Mouse (Mus musculus) megakaryocyte progenitor cell, adult 5-6 weeks (primary cell): ENCODE results near the gene Fxyd1. TPM values are rescaled to one million over a fixed set of nuclear protein-coding genes. Genes with fewer than 3 reads are reported as not detected.

Experiments
- ATAC-seq: replicated peaks from 2 replicates; pipeline ENCODE4 v1.8.0; 2016; ENCODE audit warnings: mild to moderate bottlenecking, moderate TSS enrichment, inconsistent platforms; ENCODE audit not compliant: poor library complexity
- total RNA-seq, 2 experiments: library from RNA; stranded (forward) in 1 of 2; stranded (reverse) in 1 of 2; fragments of 157-497, 149-512 nt in 1 of 2; fragments of 200-1000 nt in 1 of 2; gene quantifications; 2 replicates each; pipeline versions ENCODE4 v1.2.3 to v1.2.4; 2015 to 2017

Fxyd1 gene
- total RNA-seq, 2 experiments from 2014 or later = not detected

DNA sequence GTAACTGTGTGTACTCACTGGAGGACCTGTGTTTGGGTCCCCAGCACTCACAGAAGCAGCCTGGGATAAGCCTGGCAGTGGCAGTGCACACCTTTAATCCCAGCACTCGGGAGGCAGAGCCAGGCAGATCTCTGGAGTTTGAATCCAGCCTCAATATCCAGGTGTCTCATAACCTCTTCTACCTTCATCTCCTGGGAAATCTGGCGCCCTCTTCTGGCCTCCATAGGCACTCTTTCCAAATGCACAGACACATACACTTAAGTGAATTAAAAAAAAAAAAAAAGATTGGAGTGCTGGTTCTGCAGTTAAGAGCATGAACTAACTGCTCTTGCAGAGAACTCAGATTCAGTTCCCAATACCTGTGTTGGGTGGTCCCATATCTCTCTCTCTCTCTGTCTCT, 26.3 kb downstream of the Fxyd1 start:
- ATAC-seq = no peak

DNA sequence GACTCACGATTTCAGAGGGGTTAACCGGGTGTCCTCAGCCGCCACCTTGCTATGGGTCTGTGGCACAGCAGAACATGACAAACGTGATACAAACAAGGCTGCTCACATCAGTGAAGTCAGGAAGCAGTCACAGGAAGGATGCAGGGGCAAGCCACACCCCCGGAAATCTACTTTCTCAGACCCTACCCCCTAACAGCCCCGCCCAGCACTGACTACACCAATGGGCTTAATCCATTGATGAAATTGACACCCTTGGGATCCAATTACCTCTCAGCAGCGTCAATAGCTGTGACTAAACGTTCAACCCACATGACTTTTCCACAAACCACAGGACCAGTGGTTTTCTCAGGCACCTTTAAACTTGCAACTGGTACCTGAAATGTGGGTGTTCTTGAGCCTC, 28.4 kb downstream of the Fxyd1 start:
- ATAC-seq = no peak

GRCm38 (mm10) chr7:31017104-31017901, 39.7 kb downstream of the Fxyd1 start:
- ATAC-seq = no peak

DNA sequence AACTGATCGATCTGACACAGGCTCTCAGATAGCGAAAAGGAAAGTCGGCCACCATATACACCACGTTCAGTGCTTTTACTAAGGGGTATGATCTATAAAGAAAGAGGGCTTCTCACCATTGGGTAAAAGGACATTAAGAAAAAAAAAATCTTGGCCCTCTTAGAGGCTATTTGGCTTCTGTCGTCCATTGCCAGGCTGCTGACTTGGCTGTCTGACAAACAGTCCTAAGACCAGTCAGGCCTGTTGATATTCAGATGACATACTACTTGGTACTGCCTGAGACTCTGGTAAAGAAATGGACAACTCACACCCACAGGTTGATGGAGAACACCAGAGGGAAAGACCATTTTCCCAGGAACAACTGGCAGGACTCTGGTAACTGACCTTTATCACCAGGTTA, 44.0 kb downstream of the Fxyd1 start:
- no peak for ATAC-seq

- no peak for ATAC-seq
Measured at GRCm38 (mm10) chr7:31008889-31009288, 48.1 kb downstream of the Fxyd1 start.

GRCm38 (mm10) chr7:31008175-31008574, 48.8 kb downstream of the Fxyd1 start:
- ATAC-seq = peak; percentile 93

DNA sequence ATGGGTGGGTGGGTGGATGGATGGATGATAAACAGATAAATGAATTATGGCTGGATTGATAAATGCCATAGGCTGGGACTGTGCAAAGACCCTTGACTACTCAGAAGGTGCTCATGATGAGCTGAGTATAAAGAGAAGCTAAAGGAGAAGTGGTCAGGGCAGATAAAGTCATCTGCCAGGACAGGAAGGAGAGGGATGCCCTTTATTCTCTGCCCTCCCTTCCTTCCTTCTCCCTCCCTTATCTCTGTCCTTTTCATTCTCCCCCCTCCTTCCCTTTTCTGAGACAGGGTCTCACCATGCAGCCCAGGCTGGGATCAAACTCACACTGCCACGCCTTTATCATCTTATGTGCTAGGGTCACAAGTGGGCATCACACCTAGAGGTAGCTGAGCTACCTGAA, 49.2 kb downstream of the Fxyd1 start:
- ATAC-seq = peak; percentile 56

- ATAC-seq = peak; percentile 89
Measured at GRCm38 (mm10) chr7:31002650-31003049, 54.3 kb downstream of the Fxyd1 start.

Other genes with a start within 250 kb of the Fxyd1 start
- gene Ffar2, start 233.4 kb downstream of the Fxyd1 start, total RNA-seq (2015) = 8.5 and 8.8 TPM in 2 replicates
- 25.9 and 31.5 TPM in 2 replicates for gene Ffar2, start 233.4 kb downstream of the Fxyd1 start, total RNA-seq (2017)
- not detected in 2 replicates for gene Ffar3, start 201.0 kb downstream of the Fxyd1 start, total RNA-seq (2015)
- gene Ffar3, start 201.0 kb downstream of the Fxyd1 start, total RNA-seq (2017) = not detected in 2 replicates
- not detected in 2 replicates for gene Ffar1, start 195.6 kb downstream of the Fxyd1 start, total RNA-seq (2015)
- not detected in 2 replicates for gene Ffar1, start 195.6 kb downstream of the Fxyd1 start, total RNA-seq (2017)
- gene Cd22, start 176.9 kb downstream of the Fxyd1 start, total RNA-seq (2015) = 0.29 and 1.3 TPM in 2 replicates
- 0.07 and 0.29 TPM in 2 replicates for gene Cd22, start 176.9 kb downstream of the Fxyd1 start, total RNA-seq (2017)
- gene Mag, start 142.3 kb downstream of the Fxyd1 start, total RNA-seq (2015) = 0.39 TPM in 1 of 2 replicates, not detected in the other
- 0.37 and 1.3 TPM in 2 replicates for gene Mag, start 142.3 kb downstream of the Fxyd1 start, total RNA-seq (2017)
- gene Hamp2, start 132.5 kb downstream of the Fxyd1 start, total RNA-seq (2015) = not detected in 2 replicates
- gene Hamp2, start 132.5 kb downstream of the Fxyd1 start, total RNA-seq (2017) = not detected in 2 replicates
- not detected in 2 replicates for gene Hamp, start 113.2 kb downstream of the Fxyd1 start, total RNA-seq (2015)
- gene Hamp, start 113.2 kb downstream of the Fxyd1 start, total RNA-seq (2017) = not detected in 2 replicates
- gene Usf2, start 100.4 kb downstream of the Fxyd1 start, total RNA-seq (2015) = 92.6 and 97.4 TPM in 2 replicates
- gene Usf2, start 100.4 kb downstream of the Fxyd1 start, total RNA-seq (2017) = 137 and 162 TPM in 2 replicates
- gene Lsr, start 83.7 kb downstream of the Fxyd1 start, total RNA-seq (2015) = 0.12 and 0.59 TPM in 2 replicates
- 0.33 and 0.68 TPM in 2 replicates for gene Lsr, start 83.7 kb downstream of the Fxyd1 start, total RNA-seq (2017)
- gene Fam187b, start 83.4 kb downstream of the Fxyd1 start, total RNA-seq (2015) = 0.10 and 0.34 TPM in 2 replicates
- gene Fam187b, start 83.4 kb downstream of the Fxyd1 start, total RNA-seq (2017) = 0.42 and 0.91 TPM in 2 replicates
- gene Fxyd5, start 14.7 kb downstream of the Fxyd1 start, total RNA-seq (2015) = 389 and 471 TPM in 2 replicates
- gene Fxyd5, start 14.7 kb downstream of the Fxyd1 start, total RNA-seq (2017) = 244 and 257 TPM in 2 replicates
- not detected in 2 replicates for gene Fxyd7, start 5.7 kb downstream of the Fxyd1 start, total RNA-seq (2015)
- gene Fxyd7, start 5.7 kb downstream of the Fxyd1 start, total RNA-seq (2017) = not detected in 2 replicates
- 0.57 TPM in 1 of 2 replicates, not detected in the other for gene Lgi4, start 2.1 kb upstream of the Fxyd1 start, total RNA-seq (2015)
- gene Lgi4, start 2.1 kb upstream of the Fxyd1 start, total RNA-seq (2017) = 0.10 TPM in 1 of 2 replicates, not detected in the other
- gene Fxyd3, start 19.5 kb upstream of the Fxyd1 start, total RNA-seq (2015) = not detected in 2 replicates
- gene Fxyd3, start 19.5 kb upstream of the Fxyd1 start, total RNA-seq (2017) = not detected in 2 replicates
- 6.9 and 8.7 TPM in 2 replicates for gene Hpn, start 58.1 kb upstream of the Fxyd1 start, total RNA-seq (2015)
- 1.1 and 4.9 TPM in 2 replicates for gene Hpn, start 58.1 kb upstream of the Fxyd1 start, total RNA-seq (2017)
- not detected in 2 replicates for gene Scn1b, start 69.8 kb upstream of the Fxyd1 start, total RNA-seq (2015)
- gene Scn1b, start 69.8 kb upstream of the Fxyd1 start, total RNA-seq (2017) = 0.17 and 0.37 TPM in 2 replicates
- 67.1 and 71.7 TPM in 2 replicates for gene Gramd1a, start 98.7 kb upstream of the Fxyd1 start, total RNA-seq (2015)
- 24.6 and 28.8 TPM in 2 replicates for gene Gramd1a, start 98.7 kb upstream of the Fxyd1 start, total RNA-seq (2017)
- not detected in 2 replicates for gene Scgb2b2, start 233.3 kb upstream of the Fxyd1 start, total RNA-seq (2015)
- gene Scgb2b2, start 233.3 kb upstream of the Fxyd1 start, total RNA-seq (2017) = not detected in 2 replicates
- not detected in 2 replicates for gene Scgb1b2, start 234.6 kb upstream of the Fxyd1 start, total RNA-seq (2015)
- not detected in 2 replicates for gene Scgb1b2, start 234.6 kb upstream of the Fxyd1 start, total RNA-seq (2017)